9 mouse cellular contexts compared by ENCODE assay signal in the genomic region with DNA sequence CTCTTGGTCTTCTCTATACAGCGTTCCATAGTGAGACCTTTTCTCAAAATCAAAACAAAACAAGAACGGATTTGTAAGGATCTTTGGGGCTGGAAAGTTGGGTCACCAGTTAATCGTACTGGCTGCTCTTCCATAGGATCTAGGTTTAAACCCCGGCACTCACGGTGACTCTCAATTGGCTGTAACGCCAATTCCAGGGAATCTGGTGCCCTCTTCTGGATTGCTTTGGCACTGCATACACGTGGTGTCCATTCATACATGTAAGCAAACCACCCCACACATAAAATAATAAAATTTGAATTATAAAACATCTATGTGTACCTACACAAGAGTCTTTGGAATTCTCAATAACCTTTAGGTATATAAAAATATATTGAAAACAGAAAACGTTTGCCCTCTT.
DNase-seq lines count a peak whose midpoint lies in the region; ATAC-seq lines count a peak whose summit lies in the region.
"Had no signal": no experiment of that assay in that cellular context is flagged by ENCODE, and none has a peak within 500 bp of the region (broad histone marks: within the 10 kb centered on the region; RNA-seq: fewer than 3 reads in every experiment).

No protein-coding gene starts in this region.

- no peaks in the 10 kb centered on the region for H3K36me3 ChIP-seq in liver, embryonic 13.5 days
- H3K36me3 ChIP-seq: heart, embryonic 15.5 days had no signal

- H3K27ac ChIP-seq in liver, embryonic 13.5 days = no peak overlapping the region
- H3K27ac ChIP-seq: heart, embryonic 15.5 days had no signal

- no peak for ATAC-seq in liver, embryonic 13.5 days (ENCODE audit: low read depth)

- H3K27me3 ChIP-seq in liver, embryonic 13.5 days = no peaks in the 10 kb centered on the region
- H3K27me3 ChIP-seq: heart, embryonic 15.5 days had no signal

- no peak overlapping the region for H3K4me2 ChIP-seq in liver, embryonic 13.5 days
- H3K4me2 ChIP-seq: heart, embryonic 15.5 days had no signal

- H3K9ac ChIP-seq in liver, embryonic 13.5 days = no peak overlapping the region
- H3K9ac ChIP-seq: heart, embryonic 15.5 days had no signal

- H3K9me3 ChIP-seq in liver, embryonic 13.5 days (replicated peaks) = no peaks in the 10 kb centered on the region
- H3K9me3 ChIP-seq: heart, embryonic 15.5 days had no signal

- no peak overlapping the region for H3K4me3 ChIP-seq in liver, embryonic 13.5 days (replicated peaks)
- H3K4me3 ChIP-seq: heart, embryonic 15.5 days had no signal

- peaks cover 29% of the 10 kb centered on the region for H3K4me1 ChIP-seq in liver, embryonic 13.5 days (replicated peaks)
- H3K4me1 ChIP-seq: heart, embryonic 15.5 days had no signal

- WGBS in liver, embryonic 13.5 days (ENCODE audit: insufficient replicate concordance) = 28% methylated on average over 8 of the region's 8 CpGs

- DNase-seq in adrenal gland, adult 2 months = peak; percentile 22
- DNase-seq in adrenal gland, adult 8-10 months = no peak
- peak; percentile 53 for DNase-seq in kidney, adult 9 months
- no peak for DNase-seq in kidney, adult 11 months
- peak; percentile 61 for DNase-seq in c-Kit-positive CD71-negative TER-119-negative erythroid progenitor cells, embryonic 14.5 days (ENCODE audit: low read depth)
- peak; percentile 52 for DNase-seq in liver, embryonic 13.5 days
- peak; percentile 63 for DNase-seq in thymus, postnatal 0 days (ENCODE audit: low spot score)
- DNase-seq in yolk sac, embryonic 10.5 days (ENCODE audit: low spot score) = no peak

Comparison
In these comparisons a context has a peak if more than half of its experiments do, and no peak if none do; other contexts are left out.
1. DNase-seq: peak in adrenal gland, adult 2 months (single experiment), kidney, adult 9 months (single experiment), c-Kit-positive CD71-negative TER-119-negative erythroid progenitor cells, embryonic 14.5 days (single experiment), liver, embryonic 13.5 days (single experiment) and thymus, postnatal 0 days (single experiment); none in adrenal gland, adult 8-10 months (single experiment), kidney, adult 11 months (single experiment) and yolk sac, embryonic 10.5 days (single experiment).